Mouse (Mus musculus) MEL (cell line): ENCODE results near the gene Rbm28.

ENCODE experiments used
- CTCF ChIP-seq, 3 experiments: IDR thresholded peaks in 2 of 3; conservative IDR thresholded peaks in 1 of 3; 2 replicates each; pipeline ENCODE4 v1.5.1; 2011 to 2012; ENCODE audit warnings: low read length in 3 of 3, low read depth in 2 of 3, mild to moderate bottlenecking in 2 of 3, improper control_type of control experiment in 1 of 3, inconsistent platforms in 1 of 3, mixed read lengths in 1 of 3, moderate library complexity in 1 of 3; ENCODE audit not compliant: control insufficient read depth in 1 of 3, insufficient read depth in 1 of 3, poor library complexity in 1 of 3, severe bottlenecking in 1 of 3
- ETS1 ChIP-seq: IDR thresholded peaks from 2 replicates; pipeline ENCODE4 v1.6.1; 2012; ENCODE audit warnings: low read depth, mild to moderate bottlenecking, inconsistent platforms, low read length, improper control_type of control experiment, moderate library complexity
- MEF2A ChIP-seq: IDR thresholded peaks from 2 replicates; pipeline ENCODE4 v1.6.1; 2014; ENCODE audit warnings: low read depth, mild to moderate bottlenecking, inconsistent platforms, low read length, improper control_type of control experiment; ENCODE audit not compliant: poor library complexity, insufficient replicate concordance, severe bottlenecking; ENCODE audit errors: extremely low read depth
- POLR2A ChIP-seq, 2 experiments: IDR thresholded peaks; 2 replicates each; pipeline ENCODE4 v1.6.1; 2011 to 2012; ENCODE audit warnings: low read length in 2 of 2, mild to moderate bottlenecking in 2 of 2, control low read depth in 1 of 2, improper control_type of control experiment in 1 of 2, low read depth in 1 of 2, moderate library complexity in 1 of 2; ENCODE audit not compliant: control insufficient read depth in 1 of 2, insufficient read depth in 1 of 2, poor library complexity in 1 of 2
- RCOR1 ChIP-seq: IDR thresholded peaks from 2 replicates; pipeline ENCODE4 v1.6.1; 2012; ENCODE audit warnings: low read depth, mild to moderate bottlenecking, inconsistent platforms, low read length, improper control_type of control experiment
- TAL1 ChIP-seq: IDR thresholded peaks from 2 replicates; pipeline ENCODE4 v1.6.1; 2012; ENCODE audit warnings: mild to moderate bottlenecking, inconsistent platforms, low read length, moderate library complexity, mixed read lengths
- TBP ChIP-seq: IDR thresholded peaks from 2 replicates; pipeline ENCODE4 v1.8.0; 2011; ENCODE audit warnings: low read depth, low read length, improper control_type of control experiment
- UBTF ChIP-seq: IDR thresholded peaks from 2 replicates; pipeline ENCODE4 v1.6.1; 2012; ENCODE audit warnings: low read depth, mild to moderate bottlenecking, inconsistent platforms, low read length, improper control_type of control experiment, moderate library complexity, borderline replicate concordance; ENCODE audit not compliant: insufficient read depth
- USF1 ChIP-seq: IDR thresholded peaks from 2 replicates; pipeline ENCODE4 v1.6.1; 2014; ENCODE audit warnings: low read depth, mild to moderate bottlenecking, inconsistent platforms, low read length, improper control_type of control experiment, moderate library complexity
- ZNF384 ChIP-seq: IDR thresholded peaks from 2 replicates; pipeline ENCODE4 v1.6.1; 2012; ENCODE audit warnings: low read depth, mild to moderate bottlenecking, inconsistent platforms, low read length, improper control_type of control experiment

- TF ChIP-seq UBTF, result no peak
- no peak for TF ChIP-seq ETS1
- no peak for TF ChIP-seq POLR2A (IDR thresholded peaks at IDR 0.05; ENCODE audit: control insufficient read depth in 1 of 2, insufficient read depth in 1 of 2, low read depth in 1 of 2, low read length in 2 of 2, poor library complexity in 1 of 2)
- no peak for TF ChIP-seq USF1
- no peak for TF ChIP-seq RCOR1
- no peak for TF ChIP-seq MEF2A
- TF ChIP-seq ZNF384, result no peak
- TF ChIP-seq TAL1, result no peak
- no peak for TF ChIP-seq CTCF (IDR thresholded peaks at IDR 0.05 in 2 of 3, conservative IDR thresholded peaks at IDR 0.05 in 1 of 3; ENCODE audit: control insufficient read depth in 1 of 3, insufficient read depth in 1 of 3, low read depth in 2 of 3, low read length in 3 of 3, poor library complexity in 1 of 3, severe bottlenecking in 1 of 3)
- TF ChIP-seq TBP, result no peak
Measured at GRCm38 (mm10) chr6:29117417-29118104, 47.2 kb downstream of the Rbm28 start.
